Mouse (Mus musculus) G1E (cell line): ENCODE results near the gene Ankrd65. TPM values are rescaled to one million over a fixed set of nuclear protein-coding genes. Genes with fewer than 3 reads are reported as not detected.

Experiments used
- ATAC-seq: 2 replicates; pipeline ENCODE4 v1.8.0; 2016; ENCODE audit warnings: mild to moderate bottlenecking; ENCODE audit not compliant: insufficient number of reproducible peaks, poor library complexity, low FRiP score, severe bottlenecking; ENCODE audit errors: extremely low read depth
- DNase-seq: peaks from one replicate; pipeline ENCODE4 v3.0.0; 2012; ENCODE audit warnings: low spot score
- H3K27me3 ChIP-seq: 2 replicates; pipeline ENCODE4 v1.6.1; 2012; ENCODE audit warnings: mild to moderate bottlenecking, low read length, inconsistent platforms; ENCODE audit not compliant: insufficient read depth
- H3K36me3 ChIP-seq: replicated peaks from 2 replicates; pipeline ENCODE3; 2012; ENCODE audit warnings: mild to moderate bottlenecking, inconsistent platforms
- H3K4me1 ChIP-seq: 2 replicates; pipeline ENCODE4 v1.6.1; 2012; ENCODE audit warnings: low read depth, low read length, inconsistent platforms, mixed read lengths; ENCODE audit not compliant: insufficient read depth
- H3K4me3 ChIP-seq: 2 replicates; pipeline ENCODE4 v1.5.1; 2012; ENCODE audit warnings: low read depth, mild to moderate bottlenecking, inconsistent platforms, low read length, moderate library complexity, mixed read lengths
- H3K9me3 ChIP-seq: replicated peaks from 2 replicates; pipeline ENCODE4 v1.6.1; 2012; ENCODE audit warnings: inconsistent platforms
- CTCF ChIP-seq: IDR thresholded peaks from 2 replicates; pipeline ENCODE4 v1.5.1; 2012; ENCODE audit warnings: low read depth, low read length, inconsistent platforms, mixed read lengths
- GATA1 ChIP-seq: IDR thresholded peaks from 2 replicates; pipeline ENCODE4 v1.6.1; 2012; ENCODE audit warnings: borderline replicate concordance, low read length, inconsistent platforms, mixed read lengths
- GATA2 ChIP-seq: IDR thresholded peaks from 2 replicates; pipeline ENCODE4 v1.6.1; 2012; ENCODE audit warnings: low read depth, low read length, inconsistent platforms, borderline replicate concordance
- POLR2AphosphoS5 ChIP-seq: IDR thresholded peaks from 2 replicates; pipeline ENCODE4 v1.6.1; 2012; ENCODE audit warnings: low read depth, low read length, inconsistent platforms; ENCODE audit not compliant: insufficient replicate concordance
- TAL1 ChIP-seq: conservative IDR thresholded peaks from 2 replicates; pipeline ENCODE4 v1.6.1; 2012; ENCODE audit warnings: low read depth, low read length, inconsistent platforms, mixed read lengths
- polyA plus RNA-seq: library from polyadenylated mRNA; stranded (reverse); fragments of >175 nt; gene quantifications from 2 replicates; pipeline ENCODE4 v1.2.3, GENCODE M21; 2012
- total RNA-seq, 2 experiments: library from RNA; stranded (forward) in 1 of 2; stranded (reverse) in 1 of 2; fragments of 200-1000 nt in 1 of 2; fragments of >200 nt in 1 of 2; fragmentation: Nextera tagmentation in 1 of 2; gene quantifications; 2 replicates each; pipeline ENCODE4 v1.2.3; 2014 to 2017

Gene Ankrd65
- total and polyA plus RNA-seq, 3 experiments: not detected

DNA sequence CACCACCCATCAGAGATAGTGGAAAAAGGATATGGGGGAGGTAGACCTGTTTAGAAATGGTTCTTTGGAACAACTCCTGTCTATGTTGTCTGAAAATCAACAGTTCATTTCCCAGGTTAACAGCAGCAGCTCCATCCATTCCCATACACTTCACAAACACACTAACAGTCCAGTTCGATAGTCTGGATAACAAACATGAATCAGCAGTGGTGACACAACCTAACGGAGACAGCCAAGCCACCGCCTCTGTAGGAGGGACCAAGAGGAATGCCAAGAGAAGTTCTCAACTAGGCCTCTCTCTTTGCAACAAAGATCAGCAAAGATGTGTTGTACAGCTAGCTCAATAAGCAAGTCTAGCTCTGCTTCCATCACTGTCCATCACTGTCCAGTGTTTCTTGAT, 27.9 kb upstream of the Ankrd65 start:
- no peak for DNase-seq
- ATAC-seq: no peak
- Histone ChIP-seq H3K9me3 (no peaks in the 10 kb centered on the region), H3K4me1 (peaks cover 37% of the 10 kb centered on the region), H3K27me3 (no peaks in the 10 kb centered on the region), H3K4me3 (no peak overlapping the region), H3K36me3 (peaks cover 23% of the 10 kb centered on the region)
- TF ChIP-seq GATA2: no peak
- no peak for TF ChIP-seq CTCF
- TF ChIP-seq POLR2AphosphoS5: no peak
- TF ChIP-seq TAL1: no peak
- no peak for TF ChIP-seq GATA1

DNA sequence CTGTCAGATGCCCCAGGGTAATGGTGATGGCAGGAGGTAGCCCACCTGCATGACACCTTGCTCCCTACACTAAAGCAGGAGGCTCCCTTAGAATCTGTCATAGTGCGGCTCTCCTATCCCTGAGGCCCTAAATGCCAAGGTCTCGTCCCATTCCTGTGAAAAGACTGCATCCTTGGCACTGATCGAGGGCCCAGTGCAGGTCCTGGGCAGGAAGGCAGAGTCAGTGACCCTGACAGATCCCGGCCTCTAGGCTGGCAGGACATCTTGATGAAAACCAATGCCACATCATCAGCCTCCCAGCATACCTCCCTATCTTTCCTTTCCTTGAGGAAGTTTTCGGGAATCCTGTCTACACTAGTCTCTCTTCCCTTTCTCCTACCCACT, 20.8 kb upstream of the Ankrd65 start:
- H3K4me3 ChIP-seq: peak overlapping the region; percentile 77
- H3K4me1 ChIP-seq: peaks cover 30% of the 10 kb centered on the region
- no peaks in the 10 kb centered on the region for H3K9me3 ChIP-seq
- H3K27me3 ChIP-seq: peaks cover 35% of the 10 kb centered on the region
- DNase-seq: no peak
- TF ChIP-seq TAL1: no peak
- no peak for TF ChIP-seq CTCF
- no peak for TF ChIP-seq GATA1
- TF ChIP-seq POLR2AphosphoS5: no peak
- TF ChIP-seq GATA2: no peak
- ATAC-seq: no peak; the same call in 1 of the 2 replicates
- H3K36me3 ChIP-seq: peaks cover 16% of the 10 kb centered on the region

DNA sequence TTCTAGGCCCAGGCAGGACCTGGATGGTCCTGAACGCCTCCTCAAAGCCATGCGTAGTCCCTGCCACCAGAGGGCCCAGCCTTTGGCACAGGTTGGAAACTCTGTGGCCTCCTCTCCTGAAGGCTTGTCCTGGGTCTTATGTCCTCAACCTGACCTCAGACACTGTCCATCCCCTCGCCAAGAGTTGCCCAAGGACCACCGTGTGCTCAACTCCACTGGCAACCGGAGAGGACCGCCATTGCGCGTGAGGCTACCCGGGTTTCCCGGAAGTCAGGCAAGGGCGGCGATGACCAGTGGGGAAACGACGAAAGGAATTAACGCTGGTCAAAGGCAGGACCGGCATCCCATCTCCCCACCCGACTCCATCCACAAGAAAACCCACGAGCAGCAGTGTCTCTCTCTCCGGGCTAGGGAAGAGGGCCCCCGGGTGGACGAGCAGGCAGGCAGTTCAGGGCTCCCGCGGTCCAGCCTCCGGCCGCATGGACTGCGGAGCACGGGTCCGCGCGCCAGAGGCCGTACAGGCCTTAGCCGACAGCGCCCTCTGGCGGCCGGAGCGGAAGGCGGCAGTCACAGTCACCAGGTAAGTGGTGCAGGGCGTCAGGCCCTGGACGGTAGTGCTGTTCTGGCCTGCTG, 20.2 kb upstream of the Ankrd65 start:
- peaks cover 35% of the 10 kb centered on the region for H3K4me1 ChIP-seq
- TF ChIP-seq GATA1 (no peak), CTCF (peak; percentile 97)
- H3K4me3 ChIP-seq: peak overlapping the region; percentile 77
- DNase-seq (peak; percentile 89), ATAC-seq (peak; percentile 76)
- peaks cover 16% of the 10 kb centered on the region for H3K36me3 ChIP-seq
- H3K27me3 ChIP-seq: peaks cover 38% of the 10 kb centered on the region
- no peaks in the 10 kb centered on the region for H3K9me3 ChIP-seq

DNA sequence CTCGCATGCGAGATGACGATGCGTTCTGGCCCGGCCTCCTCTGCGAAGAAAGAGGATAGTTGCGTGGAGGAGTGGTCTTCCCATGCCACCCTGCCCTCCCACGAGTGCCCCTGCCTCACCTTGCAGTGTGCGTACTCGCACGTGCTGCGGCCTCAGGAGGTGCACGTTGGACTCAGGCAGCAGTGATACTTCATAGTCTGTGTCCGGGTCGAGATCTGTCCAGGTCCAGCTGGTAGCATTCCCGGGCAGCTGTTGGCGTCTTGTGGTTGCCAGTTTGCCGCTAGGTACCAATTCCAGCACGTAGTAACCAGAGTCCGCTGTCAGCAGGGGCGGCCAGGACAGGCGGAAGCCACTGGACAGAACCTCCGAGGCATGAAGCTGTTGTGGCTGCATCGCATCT, 19.6 kb upstream of the Ankrd65 start:
- Histone ChIP-seq H3K4me3 (peak overlapping the region; percentile 77), H3K9me3 (no peaks in the 10 kb centered on the region), H3K36me3 (peaks cover 16% of the 10 kb centered on the region), H3K4me1 (peaks cover 41% of the 10 kb centered on the region), H3K27me3 (peaks cover 44% of the 10 kb centered on the region)
- ATAC-seq (no peak), DNase-seq (no peak)
- TF ChIP-seq GATA2 (no peak), CTCF (no peak), POLR2AphosphoS5 (no peak), TAL1 (no peak), GATA1 (no peak)

DNA sequence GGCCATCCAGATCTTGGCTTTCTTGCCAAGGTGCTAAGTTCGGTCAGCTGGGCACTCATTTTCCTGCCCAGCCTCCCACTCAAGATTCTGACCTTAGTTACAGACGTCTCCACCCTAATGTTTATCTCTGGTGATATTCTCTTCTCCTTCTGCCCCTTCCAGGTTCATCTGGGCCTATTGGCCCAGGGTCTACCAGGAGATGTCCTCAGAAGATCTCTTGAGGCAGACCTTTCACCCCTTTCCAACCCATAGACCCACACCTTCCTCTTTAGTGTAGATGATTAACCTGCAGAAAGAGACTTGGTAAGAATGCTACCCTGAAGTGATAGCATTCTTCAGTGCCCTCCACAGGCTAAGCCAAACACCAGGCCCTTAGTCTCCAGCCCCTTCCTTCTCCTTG, 18.5 kb upstream of the Ankrd65 start:
- DNase-seq: no peak
- TF ChIP-seq TAL1 (no peak), CTCF (no peak), POLR2AphosphoS5 (no peak), GATA1 (no peak), GATA2 (no peak)
- H3K36me3 ChIP-seq: peaks cover 16% of the 10 kb centered on the region
- ATAC-seq: no peak
- no peak overlapping the region for H3K4me3 ChIP-seq
- H3K27me3 ChIP-seq: peaks cover 54% of the 10 kb centered on the region
- H3K4me1 ChIP-seq: peaks cover 42% of the 10 kb centered on the region
- no peaks in the 10 kb centered on the region for H3K9me3 ChIP-seq

DNA sequence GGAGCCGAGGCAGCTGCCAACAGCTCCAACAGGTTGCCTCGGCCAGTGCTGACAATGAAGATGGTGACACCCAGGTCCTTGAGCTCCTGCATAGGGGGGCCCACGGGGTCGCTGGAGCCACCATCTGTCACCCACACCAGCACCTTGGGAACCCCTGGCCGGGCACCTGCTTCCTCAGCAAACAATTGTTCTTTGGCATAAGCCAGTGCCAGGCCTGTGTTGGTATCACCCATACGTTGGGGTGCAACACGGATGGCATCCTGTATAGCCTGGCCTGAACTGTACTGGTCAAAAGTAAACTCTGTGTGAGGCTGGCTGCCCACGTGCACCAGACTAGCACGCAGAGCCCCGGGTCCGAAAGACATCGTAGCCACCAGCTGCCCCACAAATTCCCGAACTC, 17.5 kb upstream of the Ankrd65 start:
- Histone ChIP-seq H3K27me3 (peaks cover 63% of the 10 kb centered on the region), H3K36me3 (peaks cover 11% of the 10 kb centered on the region), H3K4me3 (no peak overlapping the region), H3K4me1 (peaks cover 46% of the 10 kb centered on the region), H3K9me3 (no peaks in the 10 kb centered on the region)
- ATAC-seq (no peak), DNase-seq (no peak)
- TF ChIP-seq GATA2 (no peak), GATA1 (no peak), CTCF (no peak), POLR2AphosphoS5 (no peak), TAL1 (no peak)
